Mouse (Mus musculus) thymus, adult 2 months (tissue): Measurements from ENCODE around the gene Pde6g. TPM values are rescaled to one million over a fixed set of nuclear protein-coding genes. Genes with fewer than 3 reads are reported as not detected.

Source experiments
- DNase-seq: peaks from one replicate; pipeline ENCODE4 v3.0.0; 2021
- H3K27ac ChIP-seq: fragments of 200-500 bp; 2 replicates; pipeline ENCODE4 v1.5.1; 2012; ENCODE audit warnings: low read length, control low read depth; ENCODE audit not compliant: control insufficient read depth, insufficient read depth
- H3K27me3 ChIP-seq: fragments of 200-500 bp; 2 replicates; pipeline ENCODE4 v1.6.1; 2012; ENCODE audit warnings: mild to moderate bottlenecking, low read length, moderate library complexity, mixed read lengths; ENCODE audit not compliant: control insufficient read depth, insufficient read depth
- H3K36me3 ChIP-seq: fragments of 200-500 bp; 2 replicates; pipeline ENCODE4 v1.6.1; 2012; ENCODE audit warnings: mild to moderate bottlenecking, low read length, moderate library complexity; ENCODE audit not compliant: control insufficient read depth, insufficient read depth
- H3K4me1 ChIP-seq: fragments of 200-500 bp; replicated peaks from 2 replicates; pipeline ENCODE4 v1.6.1; 2012; ENCODE audit warnings: low read length; ENCODE audit not compliant: control insufficient read depth, insufficient read depth
- H3K4me3 ChIP-seq: fragments of 200-500 bp; 2 replicates; pipeline ENCODE4 v1.5.1; 2012; ENCODE audit warnings: mild to moderate bottlenecking, low read length, control low read depth, moderate library complexity; ENCODE audit not compliant: control insufficient read depth, insufficient read depth
- CTCF ChIP-seq: fragments of 200-500 bp; IDR thresholded peaks from 2 replicates; pipeline ENCODE4 v1.5.1; 2012; ENCODE audit warnings: mild to moderate bottlenecking, control low read depth, low read length, moderate library complexity, borderline replicate concordance; ENCODE audit not compliant: control insufficient read depth, poor library complexity, insufficient read depth; ENCODE audit errors: extremely low read depth
- POLR2A ChIP-seq: fragments of 200-500 bp; IDR thresholded peaks from 2 replicates; pipeline ENCODE4 v1.6.1; 2012; ENCODE audit warnings: mild to moderate bottlenecking, low read length, control low read depth, moderate library complexity; ENCODE audit not compliant: control insufficient read depth, poor library complexity, insufficient read depth; ENCODE audit errors: extremely low read depth
- WGBS: fragments of 180-500 bp; shearing (Covaris S2); methylation state at CpG from one replicate; pipeline ENCODE4 v1.1.7; 2018; 5-methylcytosine and 5-hydroxymethylcytosine counted together
- polyA plus RNA-seq: library from polyadenylated mRNA; depleted of rRNA; stranded (reverse); fragments of >200 nt; gene quantifications from 2 replicates; pipeline ENCODE4 v1.2.3, GENCODE M21; 2012

Pde6g gene
- polyA plus RNA-seq, 1 experiment, result 0.55 TPM

GRCm38 (mm10) chr11:120457772-120458751 lies 4.8 kb upstream of the Pde6g start, which contains the start of the genes Oxld1 and Ccdc137:
Gene Oxld1 (minus strand): TSS chr11:120458068.
Gene Ccdc137 (plus strand): TSS chr11:120458115.
- TF ChIP-seq CTCF (no peak), POLR2A (peak; percentile 82)
- peak; percentile 75 for DNase-seq

GRCm38 (mm10) chr11:120457370-120457769 lies 4.1 kb upstream of the Pde6g start:
- no peak for TF ChIP-seq POLR2A
- TF ChIP-seq CTCF, result no peak
- Histone ChIP-seq H3K36me3 (no peaks in the 10 kb centered on the region), H3K27me3 (no peaks in the 10 kb centered on the region), H3K4me3 (peak overlapping the region; percentile 74), H3K4me1 (peaks cover 18% of the 10 kb centered on the region), H3K27ac (no peak overlapping the region)
- WGBS, result 9% methylated on average over 14 of the region's 14 CpGs
- DNase-seq, result no peak

More at GRCm38 (mm10) chr11:120457772-120458751, 4.8 kb upstream of the Pde6g start, which contains the start of the genes Oxld1 and Ccdc137:
- 3% methylated on average over 62 of the region's 62 CpGs for WGBS
- Histone ChIP-seq H3K4me1 (peaks cover 18% of the 10 kb centered on the region), H3K27ac (no peak within 1 kb of the TSS), H3K4me3 (peak within 1 kb of the TSS; percentile 74), H3K27me3 (no peaks in the 10 kb centered on the region), H3K36me3 (no peaks in the 10 kb centered on the region)

GRCm38 (mm10) chr11:120455413-120455812 lies 2.1 kb upstream of the Pde6g start:
- H3K4me1 ChIP-seq, result peaks cover 21% of the 10 kb centered on the region
- DNase-seq, result no peak
- 97% methylated on average over 7 of the region's 7 CpGs for WGBS
- TF ChIP-seq CTCF (no peak), POLR2A (no peak)
- no peak overlapping the region for H3K27ac ChIP-seq
- no peak overlapping the region for H3K4me3 ChIP-seq
- H3K27me3 ChIP-seq, result no peaks in the 10 kb centered on the region
- no peaks in the 10 kb centered on the region for H3K36me3 ChIP-seq

GRCm38 (mm10) chr11:120454965-120455364 lies 1.7 kb upstream of the Pde6g start:
- TF ChIP-seq POLR2A (no peak), CTCF (no peak)
- H3K4me1 ChIP-seq, result peaks cover 21% of the 10 kb centered on the region
- no peak for DNase-seq
- H3K27ac ChIP-seq, result no peak overlapping the region
- no peaks in the 10 kb centered on the region for H3K36me3 ChIP-seq
- WGBS, result 94% methylated on average over 4 of the region's 4 CpGs
- no peak overlapping the region for H3K4me3 ChIP-seq
- H3K27me3 ChIP-seq, result no peaks in the 10 kb centered on the region

GRCm38 (mm10) chr11:120452246-120452645 lies 1.1 kb downstream of the Pde6g start:
- Histone ChIP-seq H3K27me3 (no peaks in the 10 kb centered on the region), H3K27ac (no peak overlapping the region), H3K4me1 (peaks cover 14% of the 10 kb centered on the region), H3K36me3 (no peaks in the 10 kb centered on the region), H3K4me3 (no peak overlapping the region)
- no peak for DNase-seq
- TF ChIP-seq CTCF (no peak), POLR2A (no peak)
- 93% methylated on average over 3 of the region's 3 CpGs for WGBS

GRCm38 (mm10) chr11:120447179-120447578 lies 6.1 kb downstream of the Pde6g start:
- H3K27me3 ChIP-seq, result no peaks in the 10 kb centered on the region
- DNase-seq, result no peak
- peaks cover 10% of the 10 kb centered on the region for H3K4me1 ChIP-seq
- no peaks in the 10 kb centered on the region for H3K36me3 ChIP-seq
- H3K4me3 ChIP-seq, result no peak overlapping the region
- 96% methylated on average over 7 of the region's 7 CpGs for WGBS
- TF ChIP-seq CTCF (no peak), POLR2A (no peak)
- no peak overlapping the region for H3K27ac ChIP-seq

- 83% methylated on average over 3 of the region's 3 CpGs for WGBS
- no peak for DNase-seq
- H3K4me3 ChIP-seq, result no peak overlapping the region
- no peaks in the 10 kb centered on the region for H3K36me3 ChIP-seq
- TF ChIP-seq POLR2A (no peak), CTCF (no peak)
- H3K27me3 ChIP-seq, result no peaks in the 10 kb centered on the region
- peaks cover 8% of the 10 kb centered on the region for H3K4me1 ChIP-seq
- H3K27ac ChIP-seq, result no peak overlapping the region
Observed at GRCm38 (mm10) chr11:120445475-120445874, 7.8 kb downstream of the Pde6g start.
